Mouse (Mus musculus): ENCODE results near the gene Gm17359. TPM values are rescaled to one million over a fixed set of nuclear protein-coding genes. Genes with fewer than 3 reads are reported as not detected.

The Gm17359 gene
- polyA plus RNA-seq, 1 experiment: not detected

GRCm38 (mm10) chr3:79379873-79380595 lies 43.6 kb downstream of the Gm17359 start:
- no peak for TF ChIP-seq GATA1 (IDR thresholded peaks at IDR 0.05; ENCODE audit: low read length)

GRCm38 (mm10) chr3:79381398-79381797 lies 44.9 kb downstream of the Gm17359 start:
- no peak for TF ChIP-seq GATA1 (IDR thresholded peaks at IDR 0.05; ENCODE audit: low read length)

GRCm38 (mm10) chr3:79385434-79386029 lies 49.1 kb downstream of the Gm17359 start:
- TF ChIP-seq GATA1 (IDR thresholded peaks at IDR 0.05; ENCODE audit: low read length): no peak

GRCm38 (mm10) chr3:79389081-79389480 lies 52.6 kb downstream of the Gm17359 start:
- no peak for TF ChIP-seq GATA1 (IDR thresholded peaks at IDR 0.05; ENCODE audit: low read length)

- TF ChIP-seq GATA1 (IDR thresholded peaks at IDR 0.05; ENCODE audit: low read length): no peak
Observed at GRCm38 (mm10) chr3:79400552-79400951, 64.1 kb downstream of the Gm17359 start.

GRCm38 (mm10) chr3:79402056-79402455 lies 65.6 kb downstream of the Gm17359 start:
- no peak for TF ChIP-seq GATA1 (IDR thresholded peaks at IDR 0.05; ENCODE audit: low read length)

- TF ChIP-seq GATA1 (IDR thresholded peaks at IDR 0.05; ENCODE audit: low read length): no peak
Observed at GRCm38 (mm10) chr3:79408546-79408945, 72.1 kb downstream of the Gm17359 start.

GRCm38 (mm10) chr3:79409927-79410628 lies 73.6 kb downstream of the Gm17359 start:
- TF ChIP-seq GATA1 (IDR thresholded peaks at IDR 0.05; ENCODE audit: low read length): no peak

- no peak for TF ChIP-seq GATA1 (IDR thresholded peaks at IDR 0.05; ENCODE audit: low read length)
Observed at GRCm38 (mm10) chr3:79410629-79410995, 74.2 kb downstream of the Gm17359 start.

- no peak for TF ChIP-seq GATA1 (IDR thresholded peaks at IDR 0.05; ENCODE audit: low read length)
Observed at GRCm38 (mm10) chr3:79411666-79412065, 75.2 kb downstream of the Gm17359 start.

- TF ChIP-seq GATA1 (IDR thresholded peaks at IDR 0.05; ENCODE audit: low read length): no peak
Observed at GRCm38 (mm10) chr3:79413492-79413891, 77.0 kb downstream of the Gm17359 start.

GRCm38 (mm10) chr3:79415081-79415480 lies 78.6 kb downstream of the Gm17359 start:
- no peak for TF ChIP-seq GATA1 (IDR thresholded peaks at IDR 0.05; ENCODE audit: low read length)

GRCm38 (mm10) chr3:79415929-79416328 lies 79.5 kb downstream of the Gm17359 start:
- TF ChIP-seq GATA1 (IDR thresholded peaks at IDR 0.05; ENCODE audit: low read length): no peak

GRCm38 (mm10) chr3:79416944-79417680 lies 80.7 kb downstream of the Gm17359 start:
- no peak for TF ChIP-seq GATA1 (IDR thresholded peaks at IDR 0.05; ENCODE audit: low read length)

- no peak for TF ChIP-seq GATA1 (IDR thresholded peaks at IDR 0.05; ENCODE audit: low read length)
Observed at GRCm38 (mm10) chr3:79418921-79419320, 82.5 kb downstream of the Gm17359 start.

- TF ChIP-seq GATA1 (IDR thresholded peaks at IDR 0.05; ENCODE audit: low read length): no peak
Observed at GRCm38 (mm10) chr3:79425441-79425840, 89.0 kb downstream of the Gm17359 start.
